Mouse (Mus musculus) ES-E14 (cell line): ENCODE data around the gene Gm14406. TPM values are rescaled to one million over a fixed set of nuclear protein-coding genes. Genes with fewer than 3 reads are reported as not detected.
"Not testable (repeated sequence)": the region's sequence is repeated elsewhere in the genome, so short reads cannot be mapped to it uniquely, and the experiment has no call there.

Experiments used
- DNase-seq: peaks from one replicate; pipeline ENCODE4 v3.0.0-alpha.2; 2013; ENCODE audit warnings: low read depth, low spot score
- H3K27ac ChIP-seq: 2 replicates; pipeline ENCODE4 v1.5.1; 2012; ENCODE audit warnings: low read depth, mild to moderate bottlenecking, low read length, moderate library complexity, mixed read lengths; ENCODE audit not compliant: poor library complexity, insufficient read depth, severe bottlenecking
- H3K36me3 ChIP-seq: 2 replicates; pipeline ENCODE4 v1.6.1; 2012; ENCODE audit warnings: mild to moderate bottlenecking, low read length, moderate library complexity, mixed read lengths; ENCODE audit not compliant: control insufficient read depth, poor library complexity, insufficient read depth, severe bottlenecking
- H3K4me1 ChIP-seq, 2 experiments: fragments of 150-350 bp in 1 of 2; sonication (generic) in 1 of 2; 2 replicates each; pipeline ENCODE4 v1.6.1; 2012; ENCODE audit warnings: low read length in 2 of 2, mild to moderate bottlenecking in 1 of 2, mixed read lengths in 1 of 2; ENCODE audit not compliant: control insufficient read depth in 2 of 2, insufficient read depth in 2 of 2, poor library complexity in 1 of 2
- H3K4me3 ChIP-seq, 2 experiments: fragments of 150-350 bp in 1 of 2; sonication (generic) in 1 of 2; 2 replicates each; pipeline ENCODE4 v1.5.1; 2012; ENCODE audit warnings: low read length in 2 of 2, low read depth in 1 of 2, mild to moderate bottlenecking in 1 of 2, mixed read lengths in 1 of 2; ENCODE audit not compliant: insufficient read depth in 1 of 2, poor library complexity in 1 of 2, severe bottlenecking in 1 of 2
- H3K9ac ChIP-seq: 2 replicates; pipeline ENCODE4 v1.6.1; 2012; ENCODE audit warnings: low read depth, mild to moderate bottlenecking, low read length, mixed read lengths; ENCODE audit not compliant: poor library complexity, insufficient read depth, severe bottlenecking
- H3K9me3 ChIP-seq: fragments of 150-350 bp; sonication (generic); 2 replicates; pipeline ENCODE4 v1.6.1; 2012; ENCODE audit warnings: low read depth, mild to moderate bottlenecking, low read length; ENCODE audit not compliant: control insufficient read depth, insufficient read depth
- in situ Hi-C, 2 experiments: fragments of 600-800 bp; cut with MboI; formaldehyde crosslinking; loops; one replicate each; pipeline ENCODE4 v1.15.1; 2025; ENCODE audit warnings: low sequenced_read_pairs in 2 of 2, inconsistent platforms in 1 of 2; ENCODE audit not compliant: unreplicated experiment in 2 of 2
- total RNA-seq: library from RNA; depleted of rRNA; stranded (reverse); fragments of 300-350 nt; gene quantifications from 2 replicates; pipeline ENCODE4 v1.2.3, GENCODE M21; 2012; rRNA removed

Gene Gm14406
- 19.2 and 27.5 TPM in 2 replicates for total RNA-seq

DNA sequence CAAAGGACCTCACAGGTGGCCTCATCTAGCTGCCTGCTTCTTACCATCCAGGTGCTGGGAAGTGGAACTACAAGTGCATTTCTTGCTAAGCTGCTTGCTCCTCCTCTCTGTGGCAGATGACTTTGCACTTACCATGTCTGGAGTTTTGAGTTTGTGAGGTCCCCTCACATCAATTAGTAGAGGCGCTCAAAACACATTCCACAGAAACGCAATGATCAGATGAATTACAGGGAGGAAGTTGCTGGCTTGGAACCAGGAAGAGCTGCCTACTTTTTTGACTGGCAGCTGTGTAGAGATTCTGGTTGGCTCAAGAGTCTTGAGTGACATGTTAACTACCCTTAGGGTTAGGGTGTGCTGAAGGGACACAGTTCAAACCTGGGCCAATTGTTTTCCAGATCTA, at the start of gene Gm14406:
TSS of gene Gm14406 (minus strand) at position 213 of the 400 bp plus-strand sequence.
- H3K36me3 ChIP-seq, H3K27ac ChIP-seq, H3K4me1 ChIP-seq, in situ Hi-C loops, H3K9me3 ChIP-seq: not testable (repeated sequence)
- peak; percentile 3 for DNase-seq
- H3K4me3 ChIP-seq = peak within 1 kb of the TSS; percentile 48 to 53; a peak in 3 of 4 replicates
- 0 out of 2 replicates have a peak within 1 kb of the TSS, but pooled peaks have one; percentile 32 for H3K9ac ChIP-seq

DNA sequence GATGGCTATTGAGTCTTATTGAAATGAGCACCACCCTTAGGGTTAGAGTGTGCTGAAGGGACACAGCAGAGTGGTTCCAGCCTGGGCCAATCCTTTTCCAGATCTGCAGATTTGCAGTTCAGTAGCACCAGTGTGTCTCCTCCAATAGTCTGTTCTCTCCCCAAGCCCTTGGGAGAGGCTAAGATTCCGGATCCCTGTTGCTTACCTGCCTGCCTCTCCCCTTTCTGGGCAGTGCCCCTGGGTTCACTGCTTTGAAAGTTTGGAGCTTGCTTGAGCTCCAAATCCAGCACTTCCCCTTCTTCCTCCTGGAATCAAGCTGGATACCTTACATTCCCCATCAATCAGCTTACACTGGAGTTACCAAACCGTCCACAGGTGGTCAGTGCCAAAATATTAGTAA, 2.9 kb downstream of the Gm14406 start:
- DNase-seq, in situ Hi-C loops, H3K4me3 ChIP-seq, H3K27ac ChIP-seq, H3K9ac ChIP-seq, H3K4me1 ChIP-seq, H3K9me3 ChIP-seq, H3K36me3 ChIP-seq: not testable (repeated sequence)

DNA sequence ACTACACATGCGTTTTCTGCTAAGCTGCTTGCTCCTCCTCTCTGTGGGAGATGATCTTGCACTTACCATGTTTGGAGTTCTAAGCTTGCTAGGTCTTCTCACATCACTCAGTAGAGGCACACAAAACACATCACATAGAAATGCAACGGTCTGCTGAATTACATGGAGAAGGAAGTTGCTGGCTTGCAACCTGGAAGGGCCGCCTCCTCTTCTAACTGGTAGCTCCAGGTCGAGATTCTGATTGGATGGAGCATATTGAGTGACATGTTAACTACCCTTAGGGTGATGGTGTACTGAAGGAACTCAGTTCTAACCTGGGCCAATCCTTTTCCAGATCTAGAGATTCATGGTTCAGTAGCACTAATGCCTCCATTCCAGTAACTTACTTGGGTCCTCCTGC, 18.6 kb downstream of the Gm14406 start:
- in situ Hi-C loops, H3K4me3 ChIP-seq, H3K36me3 ChIP-seq, H3K4me1 ChIP-seq, H3K9ac ChIP-seq, H3K27ac ChIP-seq, H3K9me3 ChIP-seq: not testable (repeated sequence)
- peak; percentile 0 for DNase-seq

DNA sequence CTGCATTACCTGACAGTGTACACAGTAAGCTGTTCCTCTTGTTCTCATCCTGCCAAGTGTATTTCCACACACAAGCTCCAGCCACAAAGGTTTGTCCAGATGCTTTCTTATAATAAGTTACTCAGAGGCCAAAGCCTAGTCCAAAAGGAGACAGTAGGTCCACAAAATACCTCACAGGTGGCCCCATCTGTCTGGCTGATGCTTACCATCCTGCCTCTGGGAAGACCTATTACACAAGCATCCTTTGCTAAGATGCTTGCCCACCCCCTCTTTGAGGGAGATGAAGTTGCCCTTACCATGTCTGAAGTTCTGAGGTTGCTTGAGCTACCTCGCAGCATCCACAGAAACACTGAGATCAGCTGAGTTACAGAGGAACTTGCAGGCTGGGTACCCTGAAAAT, 22.7 kb downstream of the Gm14406 start:
- H3K27ac ChIP-seq, H3K4me3 ChIP-seq, H3K9ac ChIP-seq, H3K9me3 ChIP-seq, DNase-seq, H3K36me3 ChIP-seq, in situ Hi-C loops, H3K4me1 ChIP-seq: not testable (repeated sequence)

DNA sequence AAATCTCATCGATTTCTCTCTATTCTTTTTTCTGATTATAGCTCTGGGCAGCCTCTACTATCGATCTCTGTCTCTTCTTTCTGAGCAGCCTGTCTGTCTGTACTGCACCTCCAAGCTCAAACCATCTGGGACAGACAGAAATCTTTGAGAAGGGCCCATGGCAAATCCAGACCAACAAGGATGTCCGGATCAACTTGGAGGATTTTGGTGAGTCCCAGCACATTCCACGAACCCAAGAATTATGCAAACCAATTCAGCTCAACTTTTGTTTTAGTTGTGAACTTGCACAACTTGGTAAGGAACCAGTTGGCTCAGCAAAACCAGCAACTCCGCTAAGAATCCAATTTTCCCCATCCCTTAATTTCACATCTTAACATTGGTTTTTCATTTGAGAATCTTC, 40.3 kb downstream of the Gm14406 start:
- H3K36me3 ChIP-seq, DNase-seq, H3K4me1 ChIP-seq, H3K9me3 ChIP-seq, H3K9ac ChIP-seq, H3K4me3 ChIP-seq, in situ Hi-C loops, H3K27ac ChIP-seq: not testable (repeated sequence)

DNA sequence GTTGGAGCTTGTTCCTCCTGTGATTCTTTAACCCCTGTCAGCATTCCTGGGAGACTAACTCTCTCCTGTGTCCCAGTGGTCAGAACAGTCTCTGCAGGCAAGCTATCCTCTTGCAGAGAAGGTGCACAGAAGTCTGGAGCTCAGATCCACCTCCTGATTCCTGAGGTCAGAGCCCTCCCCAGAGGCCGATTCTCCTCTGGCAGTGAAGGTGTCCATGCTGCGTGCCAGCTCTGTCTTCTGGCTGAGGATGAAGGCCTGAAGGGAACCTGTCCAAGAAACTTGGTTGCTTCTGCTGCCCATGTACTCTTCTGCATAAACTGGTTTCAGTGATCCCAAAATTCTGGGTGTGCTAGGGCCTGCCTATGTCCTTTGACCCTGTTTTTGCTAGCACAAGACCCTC, 40.9 kb downstream of the Gm14406 start:
- H3K9me3 ChIP-seq, H3K27ac ChIP-seq, H3K9ac ChIP-seq, H3K4me1 ChIP-seq, in situ Hi-C loops, DNase-seq, H3K36me3 ChIP-seq, H3K4me3 ChIP-seq: not testable (repeated sequence)
